Mouse (Mus musculus) heart, embryonic 13.5 days (tissue): ENCODE measurements around the gene Mroh2a. TPM values are rescaled to one million over a fixed set of nuclear protein-coding genes. Genes with fewer than 3 reads are reported as not detected.

ENCODE experiments used
- polyA plus RNA-seq: library from polyadenylated mRNA; unstranded; fragments of >200 nt; fragmentation: Nextera tagmentation; extraction: Ambion mirVana; gene quantifications from 2 replicates; pipeline ENCODE4 v1.2.1, GENCODE M21; 2015

Gene Mroh2a
- polyA plus RNA-seq, 1 experiment from 2014 or later, result 0.33 TPM

Other genes starting within 250 kb of the Mroh2a start
- 28.6 and 28.9 TPM in 2 replicates for gene Usp40, start 218.4 kb upstream of the Mroh2a start, polyA plus RNA-seq
- gene Ugt1a10, start 171.6 kb upstream of the Mroh2a start, polyA plus RNA-seq, result not detected in 2 replicates
- not detected in 2 replicates for gene Ugt1a9, start 156.2 kb upstream of the Mroh2a start, polyA plus RNA-seq
- gene Ugt1a8, start 139.2 kb upstream of the Mroh2a start, polyA plus RNA-seq, result not detected in 2 replicates
- 1.0 and 1.7 TPM in 2 replicates for gene Ugt1a7c, start 131.9 kb upstream of the Mroh2a start, polyA plus RNA-seq
- gene Ugt1a6b, start 123.7 kb upstream of the Mroh2a start, polyA plus RNA-seq, result not detected in 2 replicates
- gene Ugt1a6a, start 92.2 kb upstream of the Mroh2a start, polyA plus RNA-seq, result 0.19 and 0.20 TPM in 2 replicates
- gene Ugt1a5, start 61.0 kb upstream of the Mroh2a start, polyA plus RNA-seq, result not detected in 2 replicates
- not detected in 2 replicates for gene Ugt1a2, start 26.4 kb upstream of the Mroh2a start, polyA plus RNA-seq
- 5.3 and 5.8 TPM in 2 replicates for gene Dnajb3, start 21.2 kb upstream of the Mroh2a start, polyA plus RNA-seq
- gene Ugt1a1, start 15.0 kb upstream of the Mroh2a start, polyA plus RNA-seq, result not detected in 2 replicates
- 102 and 106 TPM in 2 replicates for gene Hjurp, start 50.6 kb downstream of the Mroh2a start, polyA plus RNA-seq
- gene Trpm8, start 50.7 kb downstream of the Mroh2a start, polyA plus RNA-seq, result 0.03 and 0.04 TPM in 2 replicates
- 0.79 and 4.4 TPM in 2 replicates for gene Spp2, start 180.0 kb downstream of the Mroh2a start, polyA plus RNA-seq